ENCODE assay signal across 21 mouse cellular contexts in the genomic region with DNA sequence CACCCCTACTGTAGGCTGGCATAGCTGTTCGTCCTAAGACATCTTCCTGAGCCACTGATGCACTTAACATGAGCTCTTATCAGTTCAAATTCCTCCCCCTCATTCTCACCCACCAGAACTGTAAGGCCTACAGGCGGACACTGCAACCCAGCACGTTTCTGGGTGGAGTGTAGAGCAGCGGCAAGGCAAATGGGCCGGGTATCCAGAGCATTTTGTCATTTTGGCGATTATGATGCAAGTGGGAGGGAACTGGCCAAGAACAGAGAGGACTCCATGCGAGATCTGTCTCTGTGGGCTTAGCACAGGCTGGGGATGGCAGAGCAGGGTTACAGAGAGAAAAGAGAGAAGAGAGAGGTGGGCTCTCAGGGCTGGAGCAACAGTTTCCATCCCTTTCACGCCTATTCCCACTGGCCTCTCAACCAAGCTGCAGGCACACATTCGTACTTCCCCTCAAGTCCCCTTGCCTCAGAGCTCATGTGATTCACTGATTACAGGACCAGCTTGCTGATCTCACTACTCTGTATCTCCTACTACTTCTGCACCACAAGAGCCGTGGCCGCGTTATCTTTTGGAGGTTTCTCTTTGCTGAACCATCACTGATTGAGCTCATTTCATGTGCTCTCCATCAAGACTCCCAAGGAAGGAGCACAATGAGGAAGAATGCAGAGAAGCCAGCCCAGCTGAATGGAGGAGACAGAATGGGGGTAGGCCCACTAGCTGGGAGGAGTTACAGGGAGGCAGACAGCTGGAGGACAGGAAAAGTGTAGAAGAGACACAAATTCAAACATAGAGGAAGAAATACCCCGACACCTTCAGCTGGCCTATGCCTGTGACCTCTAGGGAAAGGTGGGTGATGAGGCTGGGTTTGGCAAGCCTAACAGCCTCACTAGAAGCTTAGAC. TPM values are rescaled to one million over a fixed set of nuclear protein-coding genes. Genes with fewer than 3 reads are reported as not detected.
DNase-seq lines count a peak whose midpoint lies in the region; ATAC-seq and TF ChIP-seq lines count a peak whose summit lies in the region.
"Had no signal": no experiment of that assay in that cellular context is flagged by ENCODE, and none has a peak within 500 bp of the region (broad histone marks: within the 10 kb centered on the region; RNA-seq: fewer than 3 reads in every experiment).

No protein-coding gene starts in this region.

- no peaks in the 10 kb centered on the region for H3K27me3 ChIP-seq in liver, postnatal 0 days (ENCODE audit: insufficient read depth, low read length)
- H3K27me3 ChIP-seq in intestine, embryonic 16.5 days (replicated peaks; ENCODE audit: control insufficient read depth, insufficient read depth, low read length), result no peaks in the 10 kb centered on the region
- no peaks in the 10 kb centered on the region for H3K27me3 ChIP-seq in midbrain, embryonic 15.5 days (replicated peaks)
- H3K27me3 ChIP-seq: liver, embryonic 15.5 days had no signal

- no peak overlapping the region for H3K4me2 ChIP-seq in liver, postnatal 0 days (ENCODE audit: low read depth, low read length)
- H3K4me2 ChIP-seq in intestine, embryonic 16.5 days (ENCODE audit: low read depth, low read length), result no peak overlapping the region
- no peak overlapping the region for H3K4me2 ChIP-seq in midbrain, embryonic 15.5 days
- H3K4me2 ChIP-seq: hindbrain, embryonic 14.5 days; liver, embryonic 15.5 days had no signal

- no peak overlapping the region for H3K4me3 ChIP-seq in liver, postnatal 0 days (ENCODE audit: low read depth, low read length)
- H3K4me3 ChIP-seq in intestine, embryonic 16.5 days (ENCODE audit: low read length), result no peak overlapping the region
- H3K4me3 ChIP-seq in midbrain, embryonic 15.5 days, result no peak overlapping the region
- H3K4me3 ChIP-seq: erythroblast, embryonic 14.5 days; liver, embryonic 15.5 days had no signal

- intact Hi-C loops in heart, postnatal 14 days (cut with DNase I), result no loop called here

- H3K36me3 ChIP-seq in liver, postnatal 0 days (replicated peaks; ENCODE audit: insufficient read depth, low read length), result no peaks in the 10 kb centered on the region; the same call in 1 of the 2 replicates
- no peaks in the 10 kb centered on the region for H3K36me3 ChIP-seq in intestine, embryonic 16.5 days (ENCODE audit: control insufficient read depth, insufficient read depth, low read length)
- H3K36me3 ChIP-seq in midbrain, embryonic 15.5 days (replicated peaks), result no peaks in the 10 kb centered on the region
- H3K36me3 ChIP-seq: liver, embryonic 15.5 days had no signal

- 0 out of 2 replicates have a peak overlapping the region, but pooled peaks have one; percentile 34 for H3K27ac ChIP-seq in liver, postnatal 0 days (ENCODE audit: low read depth)
- peak overlapping the region; percentile 57 for H3K27ac ChIP-seq in intestine, embryonic 16.5 days (ENCODE audit: low read length)
- no peak overlapping the region for H3K27ac ChIP-seq in midbrain, embryonic 15.5 days
- H3K27ac ChIP-seq: hindbrain, embryonic 14.5 days; kidney, postnatal 0 days; liver, embryonic 15.5 days had no signal

- no peak for TF ChIP-seq CTCF in liver, postnatal 0 days (IDR thresholded peaks at IDR 0.05; ENCODE audit: low read depth)

- TF ChIP-seq EP300 in liver, postnatal 0 days (IDR thresholded peaks at IDR 0.05; ENCODE audit: low read depth), result no peak

- H3K4me1 ChIP-seq in liver, postnatal 0 days (ENCODE audit: insufficient read depth), result peaks cover 27% of the 10 kb centered on the region
- H3K4me1 ChIP-seq in intestine, embryonic 16.5 days (ENCODE audit: control insufficient read depth, insufficient read depth, low read length), result no peaks in the 10 kb centered on the region
- no peaks in the 10 kb centered on the region for H3K4me1 ChIP-seq in midbrain, embryonic 15.5 days

- no peaks in the 10 kb centered on the region for H3K9me3 ChIP-seq in liver, postnatal 0 days (ENCODE audit: low read length)
- H3K9me3 ChIP-seq in intestine, embryonic 16.5 days (ENCODE audit: control insufficient read depth, low read length), result no peaks in the 10 kb centered on the region
- H3K9me3 ChIP-seq in midbrain, embryonic 15.5 days, result no peaks in the 10 kb centered on the region
- H3K9me3 ChIP-seq: liver, embryonic 15.5 days had no signal

- no peak for ATAC-seq in liver, postnatal 0 days
- ATAC-seq in intestine, embryonic 16.5 days, result peak; percentile 43
- no peak for ATAC-seq in midbrain, embryonic 15.5 days (replicated peaks)
- ATAC-seq: forebrain, embryonic 14.5 days; midbrain, embryonic 16.5 days had no signal

- no peak overlapping the region for H3K9ac ChIP-seq in liver, postnatal 0 days (replicated peaks)
- no peak overlapping the region for H3K9ac ChIP-seq in intestine, embryonic 16.5 days (ENCODE audit: low read depth, low read length)
- H3K9ac ChIP-seq in midbrain, embryonic 15.5 days, result no peak overlapping the region
- H3K9ac ChIP-seq: hindbrain, embryonic 14.5 days; liver, embryonic 15.5 days had no signal

- 59% methylated on average over 13 of the region's 13 CpGs for WGBS in liver, postnatal 0 days (ENCODE audit: insufficient replicate concordance)
- 75% methylated on average over 13 of the region's 13 CpGs for WGBS in intestine, embryonic 16.5 days
- WGBS in midbrain, embryonic 15.5 days, result 85% methylated on average over 13 of the region's 13 CpGs

- peak; percentile 90 for DNase-seq in heart, adult 11 months
- no peak for DNase-seq in heart, postnatal 14 days
- DNase-seq in liver, postnatal 0 days, result no peak
- DNase-seq in liver (no peak), R1 (ENCODE audit: low read depth, low spot score) (peak; percentile 46)
- DNase-seq in right cerebral cortex, postnatal 36 days (ENCODE audit: low spot score in 2 of 2), result no peak
- DNase-seq: cerebellum, adult 8-10 months; kidney, adult 11 months; thymus, adult 18-20 months had no signal

RNA-seq across cellular contexts. Expression of gene Fabp1, which starts 1.7 kb away (rescaled TPM):
- total RNA-seq in heart, postnatal 14 days (2021), result not detected
- polyA plus RNA-seq in liver, postnatal 0 days (2015; fragmentation: Nextera tagmentation; extraction: Ambion mirVana), result 6,645 and 7,607 TPM in 2 replicates
- 4,478 and 6,129 TPM in 2 replicates for polyA plus RNA-seq in intestine, embryonic 16.5 days (2015; fragmentation: Nextera tagmentation; extraction: Ambion mirVana)
- 0.45 and 0.46 TPM in 2 replicates for polyA plus RNA-seq in midbrain, embryonic 15.5 days (2015; fragmentation: Nextera tagmentation; extraction: Ambion mirVana)
- total RNA-seq: common myeloid progenitor, adult 5-6 weeks; layer of hippocampus, adult 18-20 months; left cerebral cortex, adult 18-20 months had no signal
- polyA plus RNA-seq: embryonic facial prominence, embryonic 11.5 days; forebrain, embryonic 14.5 days; hindbrain, embryonic 14.5 days; midbrain, embryonic 16.5 days had no signal

RNA-seq across cellular contexts. Expression of gene Thnsl2, which starts 53.6 kb away (rescaled TPM):
- total RNA-seq in heart, postnatal 14 days (2021), result 1 to 10 TPM; 3.8 to 6.4 TPM
- 35.4 and 35.8 TPM in 2 replicates for polyA plus RNA-seq in liver, postnatal 0 days (2015; fragmentation: Nextera tagmentation; extraction: Ambion mirVana)
- polyA plus RNA-seq in intestine, embryonic 16.5 days (2015; fragmentation: Nextera tagmentation; extraction: Ambion mirVana), result 83.8 and 95.1 TPM in 2 replicates
- polyA plus RNA-seq in midbrain, embryonic 15.5 days (2015; fragmentation: Nextera tagmentation; extraction: Ambion mirVana), result 4.2 and 4.7 TPM in 2 replicates
- polyA plus RNA-seq: erythroblast, embryonic 14.5 days had no signal

Comparison
In these comparisons a context has a peak if more than half of its experiments do, and no peak if none do; other contexts are left out.
1. DNase-seq: peak in heart, adult 11 months (single experiment) and R1 (single experiment); none in heart, postnatal 14 days (0 of 2), liver, postnatal 0 days (single experiment), liver (single experiment) and right cerebral cortex, postnatal 36 days (0 of 2).
2. RNA of gene Fabp1, which starts 1.7 kb away (polyA plus RNA-seq): 6,645 to 7,607 TPM in liver, postnatal 0 days and 4,478 to 6,129 TPM in intestine, embryonic 16.5 days; 0.45 to 0.46 TPM in midbrain, embryonic 15.5 days; every median in the first group is over 1,000 times any median in the second.